In the genomic region with DNA sequence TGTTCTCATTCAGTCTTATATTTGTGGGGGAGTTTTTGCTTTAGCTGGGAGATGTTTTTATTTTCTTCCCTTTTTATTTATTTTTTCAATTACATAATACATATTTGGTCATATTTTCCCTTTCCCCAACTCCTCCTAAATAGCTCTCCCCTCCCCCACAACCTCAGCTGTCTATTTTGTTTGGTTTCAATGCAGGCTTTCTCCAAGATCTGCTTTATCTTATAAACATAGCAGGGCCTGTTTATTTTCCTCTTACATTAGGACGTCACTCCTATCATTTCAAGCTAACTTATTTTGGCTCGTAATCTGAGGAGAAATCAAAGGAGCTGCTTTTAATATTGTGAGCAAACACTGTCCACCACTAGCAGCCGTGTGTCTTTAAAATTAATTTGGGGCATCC, we compare ENCODE assay signal across 18 mouse cellular contexts.
DNase-seq lines count a peak whose midpoint lies in the region; ATAC-seq and TF ChIP-seq lines count a peak whose summit lies in the region.
"Had no signal": no experiment of that assay in that cellular context is flagged by ENCODE, and none has a peak within 500 bp of the region (broad histone marks: within the 10 kb centered on the region; RNA-seq: fewer than 3 reads in every experiment).

No protein-coding gene starts in this region.

- H3K27me3 ChIP-seq in lung, embryonic 14.5 days (ENCODE audit: insufficient read depth, low read length): no peaks in the 10 kb centered on the region
- no peaks in the 10 kb centered on the region for H3K27me3 ChIP-seq in embryonic facial prominence, embryonic 14.5 days (replicated peaks; ENCODE audit: control insufficient read depth, insufficient read depth, low read length)
- H3K27me3 ChIP-seq in intestine, postnatal 0 days (replicated peaks; ENCODE audit: control insufficient read depth, insufficient read depth, low read length): no peaks in the 10 kb centered on the region
- H3K27me3 ChIP-seq: embryonic facial prominence, embryonic 13.5 days; forebrain, embryonic 13.5 days; heart, embryonic 12.5 days had no signal

- peak; percentile 56 for ATAC-seq in lung, embryonic 14.5 days (ENCODE audit: insufficient read depth)
- ATAC-seq in embryonic facial prominence, embryonic 14.5 days (ENCODE audit: low read depth): no peak
- ATAC-seq in intestine, postnatal 0 days: no peak
- ATAC-seq: forebrain, embryonic 13.5 days; forebrain, postnatal 0 days had no signal

- TF ChIP-seq POLR2A in lung, adult 2 months (IDR thresholded peaks at IDR 0.05; ENCODE audit: borderline replicate concordance, extremely low read depth, low read depth, low read length): no peak

- peak; percentile 82 for DNase-seq in lung, embryonic 14.5 days
- DNase-seq in lung, adult 2 months: no peak
- DNase-seq in embryonic facial prominence, embryonic 14.5 days (ENCODE audit: low spot score): peak; percentile 7
- peak; percentile 41 for DNase-seq in lung, postnatal 10 days
- DNase-seq in thymus, postnatal 36 days: no peak
- DNase-seq in heart, adult 18-20 months: no peak
- DNase-seq: adrenal gland, adult 8-10 months; adrenal gland, postnatal 36 days; cerebellum, adult 11 months; cerebellum, adult 8-10 months; embryo, embryonic 11 days; forebrain, postnatal 0 days had no signal

- H3K27ac ChIP-seq in lung, embryonic 14.5 days (ENCODE audit: low read depth): no peak overlapping the region
- H3K27ac ChIP-seq in embryonic facial prominence, embryonic 14.5 days (replicated peaks; ENCODE audit: low read depth, low read length): no peak overlapping the region
- H3K27ac ChIP-seq in intestine, postnatal 0 days (ENCODE audit: low read depth, low read length): no peak overlapping the region
- H3K27ac ChIP-seq: embryonic facial prominence, embryonic 13.5 days; forebrain, embryonic 13.5 days; hindbrain, embryonic 10.5 days; hindbrain, embryonic 14.5 days had no signal

- no peak overlapping the region for H3K4me2 ChIP-seq in lung, embryonic 14.5 days
- no peak overlapping the region for H3K4me2 ChIP-seq in embryonic facial prominence, embryonic 14.5 days (ENCODE audit: low read depth, low read length)
- H3K4me2 ChIP-seq in intestine, postnatal 0 days (replicated peaks; ENCODE audit: low read depth): no peak overlapping the region
- H3K4me2 ChIP-seq: embryonic facial prominence, embryonic 13.5 days; forebrain, embryonic 13.5 days; heart, embryonic 12.5 days; hindbrain, embryonic 14.5 days had no signal

- no peak overlapping the region for H3K9ac ChIP-seq in lung, embryonic 14.5 days
- no peak overlapping the region for H3K9ac ChIP-seq in embryonic facial prominence, embryonic 14.5 days (ENCODE audit: low read depth, low read length)
- H3K9ac ChIP-seq in intestine, postnatal 0 days (ENCODE audit: low read depth, low read length): no peak overlapping the region
- H3K9ac ChIP-seq: embryonic facial prominence, embryonic 13.5 days; forebrain, embryonic 13.5 days; forebrain, postnatal 0 days; heart, embryonic 12.5 days; hindbrain, embryonic 14.5 days had no signal

- no peaks in the 10 kb centered on the region for H3K9me3 ChIP-seq in lung, embryonic 14.5 days (ENCODE audit: low read depth, low read length)
- no peaks in the 10 kb centered on the region for H3K9me3 ChIP-seq in embryonic facial prominence, embryonic 14.5 days (ENCODE audit: control insufficient read depth, low read length)
- no peaks in the 10 kb centered on the region for H3K9me3 ChIP-seq in intestine, postnatal 0 days (ENCODE audit: control insufficient read depth)
- H3K9me3 ChIP-seq: embryonic facial prominence, embryonic 13.5 days; forebrain, embryonic 13.5 days; heart, embryonic 12.5 days; hindbrain, embryonic 10.5 days had no signal

- no peak for TF ChIP-seq CTCF in lung, embryonic 14.5 days (IDR thresholded peaks at IDR 0.05; ENCODE audit: low read depth)
- no peak for TF ChIP-seq CTCF in lung, adult 2 months (IDR thresholded peaks at IDR 0.05; ENCODE audit: insufficient read depth, low read length)
- no peak for TF ChIP-seq CTCF in intestine, postnatal 0 days (IDR thresholded peaks at IDR 0.05; ENCODE audit: low read depth)

- H3K36me3 ChIP-seq in lung, embryonic 14.5 days (ENCODE audit: insufficient read depth): no peaks in the 10 kb centered on the region
- no peaks in the 10 kb centered on the region for H3K36me3 ChIP-seq in embryonic facial prominence, embryonic 14.5 days (ENCODE audit: control insufficient read depth, insufficient read depth, low read length)
- no peaks in the 10 kb centered on the region for H3K36me3 ChIP-seq in intestine, postnatal 0 days (ENCODE audit: control insufficient read depth, insufficient read depth)
- H3K36me3 ChIP-seq: embryonic facial prominence, embryonic 13.5 days; heart, embryonic 12.5 days; hindbrain, embryonic 10.5 days had no signal

- no peak overlapping the region for H3K4me3 ChIP-seq in lung, embryonic 14.5 days (ENCODE audit: low read depth, low read length)
- H3K4me3 ChIP-seq in lung, adult 2 months (replicated peaks; ENCODE audit: extremely low read depth, low read depth, low read length): no peak overlapping the region
- no peak overlapping the region for H3K4me3 ChIP-seq in embryonic facial prominence, embryonic 14.5 days (ENCODE audit: low read depth, low read length)
- H3K4me3 ChIP-seq in intestine, postnatal 0 days (ENCODE audit: low read depth, low read length): no peak overlapping the region
- H3K4me3 ChIP-seq: embryonic facial prominence, embryonic 13.5 days; forebrain, embryonic 13.5 days; heart, embryonic 12.5 days; hindbrain, embryonic 10.5 days had no signal

- WGBS in lung, embryonic 14.5 days: 26% methylated on average over 3 of the region's 3 CpGs
- WGBS in lung, adult 2 months: 29% methylated on average over 3 of the region's 3 CpGs
- WGBS in embryonic facial prominence, embryonic 14.5 days: 46% methylated on average over 3 of the region's 3 CpGs
- 55% methylated on average over 3 of the region's 3 CpGs for WGBS in intestine, postnatal 0 days

- peaks cover 4% of the 10 kb centered on the region; the same call in 1 of the 2 replicates for H3K4me1 ChIP-seq in lung, embryonic 14.5 days (ENCODE audit: insufficient read depth)
- H3K4me1 ChIP-seq in lung, adult 2 months (ENCODE audit: control insufficient read depth, insufficient read depth, low read length): peaks cover 2% of the 10 kb centered on the region; the same call in 1 of the 2 replicates
- H3K4me1 ChIP-seq in embryonic facial prominence, embryonic 14.5 days (ENCODE audit: control insufficient read depth, insufficient read depth, low read length): peaks cover 4% of the 10 kb centered on the region; the same call in 1 of the 2 replicates
- no peaks in the 10 kb centered on the region for H3K4me1 ChIP-seq in intestine, postnatal 0 days (replicated peaks; ENCODE audit: control insufficient read depth, insufficient read depth, low read length)
- H3K4me1 ChIP-seq: embryonic facial prominence, embryonic 13.5 days; forebrain, embryonic 13.5 days; heart, embryonic 12.5 days; hindbrain, embryonic 10.5 days had no signal

Comparison
In these comparisons a context has a peak if more than half of its experiments do, and no peak if none do; other contexts are left out.
1. DNase-seq: peak in lung, embryonic 14.5 days (single experiment), embryonic facial prominence, embryonic 14.5 days (single experiment) and lung, postnatal 10 days (single experiment); none in lung, adult 2 months (single experiment), thymus, postnatal 36 days (0 of 2) and heart, adult 18-20 months (0 of 2).